Mouse (Mus musculus): Measurements from ENCODE around the gene Cx3cr1. TPM values are rescaled to one million over a fixed set of nuclear protein-coding genes. Genes with fewer than 3 reads are reported as not detected.

Cx3cr1 gene
- 6.2 TPM for polyA plus RNA-seq (2014; fragmentation: Illumina TruSeq; extraction: RNeasy Lipid Tissue Mini Kit (QIAGEN cat#74804); ENCODE audit: low replicate concordance)

GRCm38 (mm10) chr9:120069779-120070178 is at the start of gene Cx3cr1:
Gene Cx3cr1 (minus strand): TSS chr9:120069879.

GRCm38 (mm10) chr9:120110211-120111018 is 40.7 kb upstream of the Cx3cr1 start, which contains the start of gene Slc25a38:
Gene Slc25a38 (plus strand): TSS chr9:120110374.

GRCm38 (mm10) chr9:120091696-120092238 is 22.1 kb upstream of the Cx3cr1 start, which contains the start of gene Ccr8:
Gene Ccr8 (plus strand): TSS chr9:120092114.

GRCm38 (mm10) chr9:120023086-120023811 is 46.4 kb downstream of the Cx3cr1 start, which contains the start of gene Xirp1:
Gene Xirp1 (minus strand): TSS chr9:120023598.

GRCm38 (mm10) chr9:119984536-119985011 is 85.1 kb downstream of the Cx3cr1 start, which contains the start of gene Csrnp1:
Gene Csrnp1 (minus strand): TSS chr9:119984658.

GRCm38 (mm10) chr9:119937005-119937773 is 132.5 kb downstream of the Cx3cr1 start, which contains the start of the genes Gorasp1 and Ttc21a:
Gene Gorasp1 (minus strand): TSS chr9:119937565.
Gene Ttc21a (plus strand): TSS chr9:119937606.

GRCm38 (mm10) chr9:119894339-119895009 is 175.2 kb downstream of the Cx3cr1 start, which contains the start of gene Wdr48:
Gene Wdr48 (plus strand): TSS chr9:119894878.

Other genes starting within 250 kb of the Cx3cr1 start
- gene Scn11a, start 244.4 kb downstream of the Cx3cr1 start, polyA plus RNA-seq (2014; fragmentation: Illumina TruSeq; extraction: RNeasy Lipid Tissue Mini Kit (QIAGEN cat#74804); ENCODE audit: low replicate concordance), result 0.11 TPM
- 32.1 TPM for gene Wdr48, start 175.0 kb downstream of the Cx3cr1 start, polyA plus RNA-seq (2014; fragmentation: Illumina TruSeq; extraction: RNeasy Lipid Tissue Mini Kit (QIAGEN cat#74804); ENCODE audit: low replicate concordance)
- gene Gorasp1, start 132.3 kb downstream of the Cx3cr1 start, polyA plus RNA-seq (2014; fragmentation: Illumina TruSeq; extraction: RNeasy Lipid Tissue Mini Kit (QIAGEN cat#74804); ENCODE audit: low replicate concordance), result 3.1 TPM
- gene Ttc21a, start 132.3 kb downstream of the Cx3cr1 start, polyA plus RNA-seq (2014; fragmentation: Illumina TruSeq; extraction: RNeasy Lipid Tissue Mini Kit (QIAGEN cat#74804); ENCODE audit: low replicate concordance), result not detected
- gene Csrnp1, start 85.2 kb downstream of the Cx3cr1 start, polyA plus RNA-seq (2014; fragmentation: Illumina TruSeq; extraction: RNeasy Lipid Tissue Mini Kit (QIAGEN cat#74804); ENCODE audit: low replicate concordance), result not detected
- not detected for gene Xirp1, start 46.3 kb downstream of the Cx3cr1 start, polyA plus RNA-seq (2014; fragmentation: Illumina TruSeq; extraction: RNeasy Lipid Tissue Mini Kit (QIAGEN cat#74804); ENCODE audit: low replicate concordance)
- not detected for gene Ccr8, start 22.2 kb upstream of the Cx3cr1 start, polyA plus RNA-seq (2014; fragmentation: Illumina TruSeq; extraction: RNeasy Lipid Tissue Mini Kit (QIAGEN cat#74804); ENCODE audit: low replicate concordance)
- 0.71 TPM for gene Slc25a38, start 40.5 kb upstream of the Cx3cr1 start, polyA plus RNA-seq (2014; fragmentation: Illumina TruSeq; extraction: RNeasy Lipid Tissue Mini Kit (QIAGEN cat#74804); ENCODE audit: low replicate concordance)
- 52.5 TPM for gene Rpsa, start 57.8 kb upstream of the Cx3cr1 start, polyA plus RNA-seq (2014; fragmentation: Illumina TruSeq; extraction: RNeasy Lipid Tissue Mini Kit (QIAGEN cat#74804); ENCODE audit: low replicate concordance)
- gene Mobp, start 79.8 kb upstream of the Cx3cr1 start, polyA plus RNA-seq (2014; fragmentation: Illumina TruSeq; extraction: RNeasy Lipid Tissue Mini Kit (QIAGEN cat#74804); ENCODE audit: low replicate concordance), result not detected
- gene Myrip, start 231.6 kb upstream of the Cx3cr1 start, polyA plus RNA-seq (2014; fragmentation: Illumina TruSeq; extraction: RNeasy Lipid Tissue Mini Kit (QIAGEN cat#74804); ENCODE audit: low replicate concordance), result 0.67 TPM